Mouse (Mus musculus): ENCODE measurements around the gene Ccdc63.

GRCm38 (mm10) chr5:122138856-122139255 is 1.8 kb downstream of the Ccdc63 start:
- no peak for TF ChIP-seq E2F4 (IDR thresholded peaks at IDR 0.05; ENCODE audit: insufficient read depth)
- no peak for TF ChIP-seq USF1 (IDR thresholded peaks at IDR 0.05; ENCODE audit: low read depth)
- no peak for TF ChIP-seq POLR2A (IDR thresholded peaks at IDR 0.05; ENCODE audit: insufficient read length, low read depth)
- no peak for TF ChIP-seq TCF12 (IDR thresholded peaks at IDR 0.05; ENCODE audit: insufficient read depth, poor library complexity, severe bottlenecking)
- TF ChIP-seq MAX (IDR thresholded peaks at IDR 0.05; ENCODE audit: low read depth) = no peak
- TF ChIP-seq CEBPB (IDR thresholded peaks at IDR 0.05; ENCODE audit: insufficient read depth, poor library complexity, severe bottlenecking) = no peak
- TF ChIP-seq MYOD1 (IDR thresholded peaks at IDR 0.05; ENCODE audit: control insufficient read depth in 1 of 3, insufficient read length in 2 of 3, low read depth in 2 of 3) = no peak
- TF ChIP-seq POLR2AphosphoS2 (IDR thresholded peaks at IDR 0.05; ENCODE audit: insufficient read length, low read depth) = no peak
- no peak for TF ChIP-seq TCF3 (IDR thresholded peaks at IDR 0.05; ENCODE audit: insufficient read length, low read depth)
